27 mouse cellular contexts compared by ENCODE assay signal in genomic region chr12:73543191-73543590, GRCm38 (mm10). TPM values are rescaled to one million over a fixed set of nuclear protein-coding genes. Genes with fewer than 3 reads are reported as not detected.
DNase-seq lines count a peak whose midpoint lies in the region; ATAC-seq and TF ChIP-seq lines count a peak whose summit lies in the region.
"Had no signal": no experiment of that assay in that cellular context is flagged by ENCODE, and none has a peak within 500 bp of the region (broad histone marks: within the 10 kb centered on the region; RNA-seq: fewer than 3 reads in every experiment).

No protein-coding gene starts in this region.

- TF ChIP-seq EP300 in heart, adult 2 months (IDR thresholded peaks at IDR 0.05; ENCODE audit: insufficient read depth, low read depth, low read length): no peak

- H3K27ac ChIP-seq in heart, adult 2 months: no peak overlapping the region
- H3K27ac ChIP-seq in limb, embryonic 12.5 days: no peak overlapping the region
- no peak overlapping the region for H3K27ac ChIP-seq in limb, embryonic 10.5 days
- no peak overlapping the region for H3K27ac ChIP-seq in intestine, embryonic 16.5 days (ENCODE audit: low read length)
- H3K27ac ChIP-seq in limb, embryonic 14.5 days (replicated peaks; ENCODE audit: low read depth, low read length): no peak overlapping the region
- H3K27ac ChIP-seq in midbrain, embryonic 15.5 days: no peak overlapping the region
- H3K27ac ChIP-seq: embryonic facial prominence, embryonic 12.5 days; forebrain, embryonic 12.5 days; forebrain, embryonic 15.5 days; heart, embryonic 15.5 days; hindbrain, embryonic 14.5 days; hindbrain, postnatal 0 days had no signal

- H3K4me1 ChIP-seq in heart, adult 2 months (ENCODE audit: control insufficient read depth, insufficient read depth, low read length): no peaks in the 10 kb centered on the region
- H3K4me1 ChIP-seq in limb, embryonic 12.5 days (replicated peaks): peaks cover 60% of the 10 kb centered on the region
- peaks cover 65% of the 10 kb centered on the region for H3K4me1 ChIP-seq in limb, embryonic 10.5 days
- peaks cover 9% of the 10 kb centered on the region; the same call in 1 of the 2 replicates for H3K4me1 ChIP-seq in intestine, embryonic 16.5 days (ENCODE audit: control insufficient read depth, insufficient read depth, low read length)
- peaks cover 20% of the 10 kb centered on the region; the same call in 1 of the 2 replicates for H3K4me1 ChIP-seq in limb, embryonic 14.5 days (ENCODE audit: control insufficient read depth, insufficient read depth, low read length)
- H3K4me1 ChIP-seq in midbrain, embryonic 15.5 days: peaks cover 13% of the 10 kb centered on the region

- peak overlapping the region; percentile 72 for H3K4me2 ChIP-seq in limb, embryonic 12.5 days
- H3K4me2 ChIP-seq in intestine, embryonic 16.5 days (ENCODE audit: low read depth, low read length): peak overlapping the region; percentile 42
- peak overlapping the region; percentile 70; the same call in 1 of the 2 replicates for H3K4me2 ChIP-seq in limb, embryonic 14.5 days (replicated peaks; ENCODE audit: low read depth, low read length, severe bottlenecking)
- no peak overlapping the region for H3K4me2 ChIP-seq in midbrain, embryonic 15.5 days
- H3K4me2 ChIP-seq: forebrain, embryonic 12.5 days; forebrain, embryonic 15.5 days; heart, embryonic 12.5 days; heart, embryonic 15.5 days; hindbrain, embryonic 14.5 days had no signal

- no peaks in the 10 kb centered on the region for H3K79me2 ChIP-seq in heart, adult 2 months (replicated peaks; ENCODE audit: control insufficient read depth, insufficient read depth, low read length)

- no peaks in the 10 kb centered on the region for H3K36me3 ChIP-seq in heart, adult 2 months (ENCODE audit: control insufficient read depth, insufficient read depth, low read length)
- H3K36me3 ChIP-seq in limb, embryonic 12.5 days: no peaks in the 10 kb centered on the region
- H3K36me3 ChIP-seq in limb, embryonic 10.5 days: no peaks in the 10 kb centered on the region
- no peaks in the 10 kb centered on the region for H3K36me3 ChIP-seq in intestine, embryonic 16.5 days (ENCODE audit: control insufficient read depth, insufficient read depth, low read length)
- H3K36me3 ChIP-seq in limb, embryonic 14.5 days (ENCODE audit: control insufficient read depth, insufficient read depth, low read length): no peaks in the 10 kb centered on the region
- no peaks in the 10 kb centered on the region for H3K36me3 ChIP-seq in midbrain, embryonic 15.5 days (replicated peaks)
- H3K36me3 ChIP-seq: embryonic facial prominence, embryonic 12.5 days; forebrain, embryonic 12.5 days; forebrain, embryonic 15.5 days; G1E; heart, embryonic 12.5 days; heart, embryonic 15.5 days had no signal

- ATAC-seq in limb, embryonic 12.5 days (ENCODE audit: insufficient number of reproducible peaks, insufficient read depth, low FRiP score, low TSS enrichment, low read depth): no peak
- no peak for ATAC-seq in intestine, embryonic 16.5 days
- ATAC-seq in limb, embryonic 14.5 days (ENCODE audit: low FRiP score, low read depth): no peak
- ATAC-seq in midbrain, embryonic 15.5 days (replicated peaks): no peak
- ATAC-seq: forebrain, embryonic 15.5 days; hindbrain, postnatal 0 days; Patski had no signal

- H3K27me3 ChIP-seq in heart, adult 2 months (ENCODE audit: control insufficient read depth, insufficient read depth, low read length): peaks cover 13% of the 10 kb centered on the region
- H3K27me3 ChIP-seq in limb, embryonic 12.5 days: peaks cover 50% of the 10 kb centered on the region
- H3K27me3 ChIP-seq in limb, embryonic 10.5 days (ENCODE audit: low read depth, poor library complexity, severe bottlenecking): peaks cover 68% of the 10 kb centered on the region
- H3K27me3 ChIP-seq in intestine, embryonic 16.5 days (replicated peaks; ENCODE audit: control insufficient read depth, insufficient read depth, low read length): peaks cover 24% of the 10 kb centered on the region
- peaks cover 42% of the 10 kb centered on the region for H3K27me3 ChIP-seq in limb, embryonic 14.5 days (ENCODE audit: control insufficient read depth, insufficient read depth, low read length)
- peaks cover 64% of the 10 kb centered on the region for H3K27me3 ChIP-seq in midbrain, embryonic 15.5 days (replicated peaks)
- H3K27me3 ChIP-seq: CH12.LX, Patski had no signal

- DNase-seq in heart, adult 11 months: peak; percentile 4
- DNase-seq in heart, adult 2 months: no peak
- DNase-seq in limb, embryonic 10.5 days (ENCODE audit: low spot score): no peak
- no peak for DNase-seq in limb, embryonic 14.5 days (ENCODE audit: low spot score)
- DNase-seq: adrenal gland, postnatal 10 days; adrenal gland, postnatal 36 days; B cell, adult 2 months; cerebellum, adult 18-20 months; cerebellum, adult 9-10 months; cerebellum, postnatal 14 days; gastrocnemius, postnatal 25 days; heart, postnatal 14 days; heart, postnatal 4 days had no signal

- intact Hi-C loops in heart, adult 2 months (cut with DNase I): no loop called here

- H3K4me3 ChIP-seq in heart, adult 2 months: no peak overlapping the region
- no peak overlapping the region for H3K4me3 ChIP-seq in limb, embryonic 12.5 days (replicated peaks)
- H3K4me3 ChIP-seq in limb, embryonic 10.5 days: no peak overlapping the region
- H3K4me3 ChIP-seq in intestine, embryonic 16.5 days (ENCODE audit: low read length): peak overlapping the region; percentile 20
- no peak overlapping the region for H3K4me3 ChIP-seq in limb, embryonic 14.5 days (replicated peaks; ENCODE audit: low read length)
- H3K4me3 ChIP-seq in midbrain, embryonic 15.5 days: no peak overlapping the region
- H3K4me3 ChIP-seq: embryonic facial prominence, embryonic 12.5 days; erythroblast, embryonic 14.5 days; forebrain, embryonic 12.5 days; forebrain, embryonic 15.5 days; heart, embryonic 12.5 days; heart, embryonic 15.5 days had no signal

- H3K9me3 ChIP-seq in limb, embryonic 12.5 days: no peaks in the 10 kb centered on the region
- no peaks in the 10 kb centered on the region for H3K9me3 ChIP-seq in limb, embryonic 10.5 days (replicated peaks)
- no peaks in the 10 kb centered on the region for H3K9me3 ChIP-seq in intestine, embryonic 16.5 days (ENCODE audit: control insufficient read depth, low read length)
- H3K9me3 ChIP-seq in limb, embryonic 14.5 days (ENCODE audit: control insufficient read depth, low read length): no peaks in the 10 kb centered on the region
- no peaks in the 10 kb centered on the region for H3K9me3 ChIP-seq in midbrain, embryonic 15.5 days
- H3K9me3 ChIP-seq: embryonic facial prominence, embryonic 12.5 days; forebrain, embryonic 12.5 days; forebrain, embryonic 15.5 days; heart, embryonic 12.5 days; heart, embryonic 15.5 days had no signal

- no peak overlapping the region for H3K9ac ChIP-seq in heart, adult 2 months (ENCODE audit: low read depth, low read length)
- H3K9ac ChIP-seq in limb, embryonic 12.5 days (replicated peaks): no peak overlapping the region
- H3K9ac ChIP-seq in intestine, embryonic 16.5 days (ENCODE audit: low read depth, low read length): no peak overlapping the region
- H3K9ac ChIP-seq in limb, embryonic 14.5 days (ENCODE audit: low read depth, low read length, severe bottlenecking): no peak overlapping the region
- no peak overlapping the region for H3K9ac ChIP-seq in midbrain, embryonic 15.5 days
- H3K9ac ChIP-seq: embryonic facial prominence, embryonic 12.5 days; forebrain, embryonic 12.5 days; forebrain, embryonic 15.5 days; heart, embryonic 12.5 days; heart, embryonic 15.5 days; hindbrain, embryonic 14.5 days had no signal

- 92% methylated on average over 5 of the region's 5 CpGs for WGBS in heart, adult 2 months
- WGBS in limb, embryonic 12.5 days: 51% methylated on average over 5 of the region's 5 CpGs
- 75% methylated on average over 5 of the region's 5 CpGs for WGBS in limb, embryonic 10.5 days
- 61% methylated on average over 5 of the region's 5 CpGs for WGBS in intestine, embryonic 16.5 days
- WGBS in limb, embryonic 14.5 days: 65% methylated on average over 5 of the region's 5 CpGs
- WGBS in midbrain, embryonic 15.5 days: 92% methylated on average over 5 of the region's 5 CpGs

- no peak for TF ChIP-seq CTCF in heart, adult 2 months (IDR thresholded peaks at IDR 0.05)

- TF ChIP-seq POLR2A in heart, adult 2 months (IDR thresholded peaks at IDR 0.05; ENCODE audit: insufficient read depth, low read depth, low read length): no peak
- no peak for TF ChIP-seq POLR2A in limb, embryonic 14.5 days (IDR thresholded peaks at IDR 0.05; ENCODE audit: borderline replicate concordance, extremely low read depth, insufficient read depth, insufficient read length)

RNA-seq across cellular contexts. Expression of gene Tmem30b, which starts 3.0 kb away (rescaled TPM):
- under 1 TPM; 0.18 TPM for total RNA-seq in heart, adult 2 months (2021)
- 0.12 and 0.64 TPM in 2 replicates for polyA plus RNA-seq in heart, adult 2 months (2012; rRNA removed)
- polyA plus RNA-seq in limb, embryonic 12.5 days (2016; fragmentation: Nextera tagmentation; extraction: Ambion mirVana): 21.4 and 27.9 TPM in 2 replicates
- polyA plus RNA-seq in limb, embryonic 10.5 days (2016; fragmentation: Nextera tagmentation; extraction: Ambion mirVana): 9.1 and 15.7 TPM in 2 replicates
- polyA plus RNA-seq in intestine, embryonic 16.5 days (2015; fragmentation: Nextera tagmentation; extraction: Ambion mirVana): 82.9 and 91.2 TPM in 2 replicates
- polyA plus RNA-seq in limb, embryonic 14.5 days (2012; rRNA removed): 13.8 and 19.8 TPM in 2 replicates
- polyA plus RNA-seq in limb, embryonic 14.5 days (2014; fragmentation: Nextera tagmentation; extraction: Ambion mirVana): 16.9 and 17.0 TPM in 2 replicates
- polyA plus RNA-seq in midbrain, embryonic 15.5 days (2015; fragmentation: Nextera tagmentation; extraction: Ambion mirVana): 0.31 and 0.49 TPM in 2 replicates
- total RNA-seq: CH12.LX had no signal
- polyA plus RNA-seq: erythroblast, embryonic 14.5 days; G1E; Patski had no signal

RNA-seq across cellular contexts. Expression of gene Prkch, which starts 41.4 kb away (rescaled TPM):
- total RNA-seq in heart, adult 2 months (2021): 10 to 100 TPM; 16.6 to 17.5 TPM
- 9.7 and 13.3 TPM in 2 replicates for polyA plus RNA-seq in heart, adult 2 months (2012; rRNA removed)
- polyA plus RNA-seq in limb, embryonic 12.5 days (2016; fragmentation: Nextera tagmentation; extraction: Ambion mirVana): 10.3 and 11.2 TPM in 2 replicates
- polyA plus RNA-seq in limb, embryonic 10.5 days (2016; fragmentation: Nextera tagmentation; extraction: Ambion mirVana): 6.4 and 7.4 TPM in 2 replicates
- polyA plus RNA-seq in intestine, embryonic 16.5 days (2015; fragmentation: Nextera tagmentation; extraction: Ambion mirVana): 4.0 and 4.7 TPM in 2 replicates
- polyA plus RNA-seq in limb, embryonic 14.5 days (2012; rRNA removed): 7.6 and 9.3 TPM in 2 replicates
- polyA plus RNA-seq in limb, embryonic 14.5 days (2014; fragmentation: Nextera tagmentation; extraction: Ambion mirVana): 17.2 and 17.9 TPM in 2 replicates
- 10.1 and 10.3 TPM in 2 replicates for polyA plus RNA-seq in midbrain, embryonic 15.5 days (2015; fragmentation: Nextera tagmentation; extraction: Ambion mirVana)
- polyA plus RNA-seq: G1E had no signal
